Mouse (Mus musculus): ENCODE results near the gene Shisa5.

GRCm38 (mm10) chr9:109049316-109049715 is 11.0 kb downstream of the Shisa5 start:
- TF ChIP-seq TAL1 (IDR thresholded peaks at IDR 0.05; ENCODE audit: low read length), result no peak
- TF ChIP-seq GATA1 (IDR thresholded peaks at IDR 0.05; ENCODE audit: low read length), result no peak
